ENCODE assay signal across 10 mouse cellular contexts in the genomic region with DNA sequence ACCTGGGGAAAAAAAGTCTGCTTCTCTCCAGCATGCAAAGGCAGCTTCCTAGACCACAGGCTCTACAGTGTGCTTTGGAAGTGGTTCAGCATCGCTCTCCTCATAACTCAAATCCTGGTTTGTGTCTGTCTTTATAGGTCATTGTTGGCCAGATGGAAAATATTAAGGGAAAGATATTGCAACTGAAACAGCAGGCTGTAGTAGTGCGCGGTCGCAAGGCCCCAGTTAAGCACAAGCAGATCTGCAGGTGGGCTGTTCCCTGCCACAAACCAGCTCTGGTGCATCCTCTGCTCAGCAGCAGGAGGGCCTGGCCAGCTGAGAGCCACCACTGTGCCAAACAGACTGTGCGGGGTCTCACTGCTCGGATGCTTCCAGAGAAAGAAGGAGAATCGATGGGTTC.
DNase-seq lines count a peak whose midpoint lies in the region; ATAC-seq and TF ChIP-seq lines count a peak whose summit lies in the region.
"Had no signal": no experiment of that assay in that cellular context is flagged by ENCODE, and none has a peak within 500 bp of the region (broad histone marks: within the 10 kb centered on the region; RNA-seq: fewer than 3 reads in every experiment).

No protein-coding gene starts in this region.

- TF ChIP-seq CTCF in hindbrain, postnatal 0 days (IDR thresholded peaks at IDR 0.05; ENCODE audit: low read depth), result no peak

- ATAC-seq in hindbrain, postnatal 0 days, result no peak; the same call in 1 of the 2 replicates
- no peak for ATAC-seq in hindbrain, embryonic 13.5 days (ENCODE audit: low FRiP score)
- ATAC-seq in forebrain, embryonic 14.5 days, result peak; percentile 37; the same call in 1 of the 2 replicates
- no peak; the same call in 1 of the 2 replicates for ATAC-seq in midbrain, embryonic 13.5 days
- no peak for ATAC-seq in megakaryocyte-erythroid progenitor cell, adult 5-6 weeks (replicated peaks; ENCODE audit: low FRiP score, low TSS enrichment, poor library complexity, severe bottlenecking)

- H3K9ac ChIP-seq in hindbrain, postnatal 0 days (replicated peaks; ENCODE audit: low read length), result 0 out of 2 replicates have a peak overlapping the region, but pooled peaks have one; percentile 9
- no peak overlapping the region for H3K9ac ChIP-seq in hindbrain, embryonic 13.5 days
- H3K9ac ChIP-seq in forebrain, embryonic 14.5 days (ENCODE audit: low read length), result peak overlapping the region; percentile 26; the same call in 1 of the 2 replicates
- no peak overlapping the region for H3K9ac ChIP-seq in midbrain, embryonic 13.5 days (replicated peaks)

- no peaks in the 10 kb centered on the region for H3K36me3 ChIP-seq in hindbrain, postnatal 0 days (ENCODE audit: insufficient read depth, low read length)
- no peaks in the 10 kb centered on the region for H3K36me3 ChIP-seq in hindbrain, embryonic 13.5 days
- no peaks in the 10 kb centered on the region for H3K36me3 ChIP-seq in forebrain, embryonic 14.5 days (ENCODE audit: control insufficient read depth, insufficient read depth, low read length)
- no peaks in the 10 kb centered on the region for H3K36me3 ChIP-seq in midbrain, embryonic 13.5 days

- no peaks in the 10 kb centered on the region for H3K9me3 ChIP-seq in hindbrain, postnatal 0 days (ENCODE audit: low read length)
- H3K9me3 ChIP-seq in hindbrain, embryonic 13.5 days, result no peaks in the 10 kb centered on the region
- no peaks in the 10 kb centered on the region for H3K9me3 ChIP-seq in forebrain, embryonic 14.5 days (replicated peaks; ENCODE audit: control insufficient read depth, low read length)
- H3K9me3 ChIP-seq in midbrain, embryonic 13.5 days, result no peaks in the 10 kb centered on the region

- H3K4me3 ChIP-seq in hindbrain, postnatal 0 days (ENCODE audit: low read length), result no peak overlapping the region
- H3K4me3 ChIP-seq in hindbrain, embryonic 13.5 days, result no peak overlapping the region
- no peak overlapping the region for H3K4me3 ChIP-seq in forebrain, embryonic 14.5 days (ENCODE audit: low read depth, low read length)
- no peak overlapping the region for H3K4me3 ChIP-seq in midbrain, embryonic 13.5 days (replicated peaks)

- H3K4me2 ChIP-seq in hindbrain, postnatal 0 days (ENCODE audit: low read depth, low read length), result no peak overlapping the region
- no peak overlapping the region for H3K4me2 ChIP-seq in hindbrain, embryonic 13.5 days
- no peak overlapping the region for H3K4me2 ChIP-seq in forebrain, embryonic 14.5 days (ENCODE audit: low read length)
- no peak overlapping the region for H3K4me2 ChIP-seq in midbrain, embryonic 13.5 days (replicated peaks)

- 15% methylated on average over 7 of the region's 7 CpGs for WGBS in hindbrain, postnatal 0 days
- 18% methylated on average over 7 of the region's 7 CpGs for WGBS in hindbrain, embryonic 13.5 days
- WGBS in forebrain, embryonic 14.5 days, result 10% methylated on average over 7 of the region's 7 CpGs
- WGBS in midbrain, embryonic 13.5 days, result 18% methylated on average over 7 of the region's 7 CpGs

- H3K27ac ChIP-seq in hindbrain, postnatal 0 days, result 0 out of 2 replicates have a peak overlapping the region, but pooled peaks have one; percentile 26
- H3K27ac ChIP-seq in hindbrain, embryonic 13.5 days, result no peak overlapping the region
- peak overlapping the region; percentile 56; the same call in 1 of the 2 replicates for H3K27ac ChIP-seq in forebrain, embryonic 14.5 days (ENCODE audit: low read depth, low read length)
- H3K27ac ChIP-seq in midbrain, embryonic 13.5 days, result peak overlapping the region; percentile 9; the same call in 1 of the 2 replicates

- DNase-seq in hindbrain, postnatal 0 days (ENCODE audit: low spot score), result peak; percentile 31
- DNase-seq in cerebellum, adult 9-11 months, result peak; percentile 44
- peak; percentile 48 for DNase-seq in forebrain, embryonic 14.5 days (ENCODE audit: low spot score)
- no peak for DNase-seq in left cerebral cortex, adult 11 months (ENCODE audit: low spot score)
- DNase-seq in spleen, adult 12 weeks (ENCODE audit: low spot score), result no peak
- DNase-seq: right cerebral cortex, postnatal 25 days; thymus, postnatal 36 days had no signal

- H3K27me3 ChIP-seq in hindbrain, postnatal 0 days (ENCODE audit: insufficient read depth, low read length), result no peaks in the 10 kb centered on the region
- H3K27me3 ChIP-seq in hindbrain, embryonic 13.5 days, result no peaks in the 10 kb centered on the region
- H3K27me3 ChIP-seq in forebrain, embryonic 14.5 days (replicated peaks; ENCODE audit: control insufficient read depth, insufficient read depth, low read length), result no peaks in the 10 kb centered on the region
- H3K27me3 ChIP-seq in midbrain, embryonic 13.5 days, result no peaks in the 10 kb centered on the region

- peaks cover 11% of the 10 kb centered on the region for H3K4me1 ChIP-seq in hindbrain, postnatal 0 days (ENCODE audit: insufficient read depth, low read length)
- peaks cover 40% of the 10 kb centered on the region for H3K4me1 ChIP-seq in hindbrain, embryonic 13.5 days (replicated peaks)
- H3K4me1 ChIP-seq in forebrain, embryonic 14.5 days (ENCODE audit: control insufficient read depth, insufficient read depth, low read length), result peaks cover 43% of the 10 kb centered on the region
- peaks cover 49% of the 10 kb centered on the region for H3K4me1 ChIP-seq in midbrain, embryonic 13.5 days (replicated peaks)

Comparison
In these comparisons a context has a peak if more than half of its experiments do, and no peak if none do; other contexts are left out.
1. H3K9ac ChIP-seq: peak in hindbrain, postnatal 0 days (single experiment) and forebrain, embryonic 14.5 days (single experiment); none in hindbrain, embryonic 13.5 days (single experiment) and midbrain, embryonic 13.5 days (single experiment).
2. DNase-seq: peak in hindbrain, postnatal 0 days (single experiment), cerebellum, adult 9-11 months (single experiment) and forebrain, embryonic 14.5 days (single experiment); none in left cerebral cortex, adult 11 months (single experiment) and spleen, adult 12 weeks (single experiment).